Mouse (Mus musculus) bone marrow, adult 2 months (tissue): Measurements from ENCODE around the gene Fmc1.

Source experiments
- CTCF ChIP-seq: fragments of 200-500 bp; IDR thresholded peaks from 2 replicates; pipeline ENCODE4 v1.5.1; 2011; ENCODE audit warnings: low read length, control low read depth; ENCODE audit not compliant: control insufficient read depth, insufficient read depth
- POLR2A ChIP-seq: fragments of 200-500 bp; IDR thresholded peaks from 2 replicates; pipeline ENCODE4 v1.6.1; 2011; ENCODE audit warnings: low read depth, mild to moderate bottlenecking, control low read depth, low read length, borderline replicate concordance; ENCODE audit not compliant: control insufficient read depth

GRCm38 (mm10) chr6:38581711-38582110 is 48.4 kb downstream of the Fmc1 start:
- TF ChIP-seq CTCF (no peak), POLR2A (no peak)
